Mouse (Mus musculus) lung, postnatal 0 days (tissue): Measurements from ENCODE around the gene Rps21.
A peak's percentile ranks its signal among the peaks of the same experiment; 100 is the strongest.

ENCODE experiments used
- CTCF ChIP-seq: IDR thresholded peaks from 2 replicates; pipeline ENCODE4 v1.5.1; 2016; ENCODE audit warnings: antibody characterized with exemption, mild to moderate bottlenecking
- EP300 ChIP-seq: IDR thresholded peaks from 2 replicates; pipeline ENCODE4 v1.6.1; 2016; ENCODE audit warnings: antibody characterized with exemption, mild to moderate bottlenecking, control low read depth

GRCm38 (mm10) chr2:180262441-180262840 is 5.3 kb downstream of the Rps21 start:
- peak; percentile 79 for TF ChIP-seq EP300
- TF ChIP-seq CTCF, result no peak
